Mouse (Mus musculus): ENCODE results near the gene Arrb1.

Arrb1 gene

DNA sequence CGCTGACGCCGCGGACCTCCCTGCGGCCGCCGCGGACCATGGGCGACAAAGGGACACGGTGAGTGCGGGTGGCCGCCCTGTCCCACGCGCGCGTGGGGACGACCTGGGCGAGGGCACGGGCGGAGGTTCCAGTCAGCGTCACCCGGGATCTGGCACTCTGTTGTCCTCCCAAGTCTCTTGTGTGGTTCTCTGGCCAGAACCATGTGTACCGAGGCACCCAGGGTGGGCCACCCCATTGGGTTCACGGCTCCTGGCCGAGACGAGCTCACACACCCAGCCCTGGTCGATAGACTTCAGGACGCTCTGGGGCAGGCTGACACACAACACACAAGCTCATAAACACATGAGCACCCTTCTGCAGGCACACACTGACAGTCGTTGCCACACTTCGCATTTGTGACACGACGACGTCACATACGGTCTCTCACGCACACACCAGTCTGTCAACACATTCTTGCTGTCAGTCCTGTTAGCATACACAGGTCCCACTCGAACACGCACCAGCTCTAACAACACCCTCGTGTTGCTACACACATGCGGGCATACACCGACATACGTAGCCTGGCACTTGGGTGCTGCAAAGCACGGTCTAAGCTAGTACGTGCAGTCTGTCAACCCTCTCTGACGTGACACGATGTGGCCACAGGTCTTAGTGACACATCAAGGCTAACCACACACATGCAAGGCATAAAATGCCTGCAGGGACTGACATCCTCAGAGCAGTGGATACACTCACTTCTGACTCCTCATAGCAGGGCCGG lies 655 bp downstream of the Arrb1 start:
- intact Hi-C loops (cut with DNase I): no loop called here

DNA sequence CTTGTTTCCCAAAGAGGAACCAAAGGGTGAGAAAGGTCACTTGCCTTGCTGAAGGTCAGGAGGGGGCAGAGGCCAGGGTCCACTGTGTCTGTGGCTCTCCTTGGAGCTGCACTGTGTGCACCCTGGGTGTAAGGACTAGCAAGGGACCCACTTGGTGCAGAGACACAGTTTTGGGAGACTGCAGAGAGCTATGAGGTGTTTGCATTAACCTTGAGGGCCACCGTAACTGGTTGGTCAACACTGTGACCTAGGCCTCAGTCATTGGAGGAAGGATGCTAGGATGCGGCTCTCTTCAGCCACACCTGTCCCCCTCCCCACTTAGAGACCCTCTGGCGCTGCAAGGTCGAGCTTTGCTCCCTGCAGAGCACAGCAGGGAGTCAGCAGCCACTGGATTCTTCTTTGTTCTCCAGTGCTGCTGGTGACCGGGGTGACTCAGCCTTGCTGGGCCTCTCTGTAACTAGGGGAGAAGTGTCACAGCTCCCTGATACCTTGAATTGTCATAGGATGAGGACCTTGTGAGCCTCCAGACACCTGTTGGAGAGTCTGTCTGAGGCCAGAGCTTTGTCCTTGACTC lies 2.0 kb downstream of the Arrb1 start:
- intact Hi-C loops (cut with DNase I): no loop called here

DNA sequence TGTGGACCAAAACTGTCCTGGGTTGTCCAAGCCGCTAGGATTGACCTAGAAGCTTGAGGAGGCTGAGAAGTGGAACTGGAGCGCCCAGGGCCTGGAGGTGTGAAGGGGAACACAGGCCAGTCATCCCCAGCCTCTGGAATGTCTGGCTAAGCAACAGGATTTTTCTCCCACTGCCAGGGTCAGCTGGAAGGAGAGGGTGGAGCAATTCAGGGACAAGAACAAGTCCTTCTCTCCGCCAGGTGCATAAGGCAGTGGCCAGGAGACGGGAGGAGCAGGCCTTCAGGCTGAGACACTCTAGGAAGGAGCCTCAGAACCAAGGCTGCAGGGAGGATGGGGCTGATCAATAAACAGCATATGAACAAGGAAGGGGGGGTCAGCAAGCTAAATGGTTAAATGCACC lies 3.2 kb downstream of the Arrb1 start:
- intact Hi-C loops (cut with DNase I): no loop called here

DNA sequence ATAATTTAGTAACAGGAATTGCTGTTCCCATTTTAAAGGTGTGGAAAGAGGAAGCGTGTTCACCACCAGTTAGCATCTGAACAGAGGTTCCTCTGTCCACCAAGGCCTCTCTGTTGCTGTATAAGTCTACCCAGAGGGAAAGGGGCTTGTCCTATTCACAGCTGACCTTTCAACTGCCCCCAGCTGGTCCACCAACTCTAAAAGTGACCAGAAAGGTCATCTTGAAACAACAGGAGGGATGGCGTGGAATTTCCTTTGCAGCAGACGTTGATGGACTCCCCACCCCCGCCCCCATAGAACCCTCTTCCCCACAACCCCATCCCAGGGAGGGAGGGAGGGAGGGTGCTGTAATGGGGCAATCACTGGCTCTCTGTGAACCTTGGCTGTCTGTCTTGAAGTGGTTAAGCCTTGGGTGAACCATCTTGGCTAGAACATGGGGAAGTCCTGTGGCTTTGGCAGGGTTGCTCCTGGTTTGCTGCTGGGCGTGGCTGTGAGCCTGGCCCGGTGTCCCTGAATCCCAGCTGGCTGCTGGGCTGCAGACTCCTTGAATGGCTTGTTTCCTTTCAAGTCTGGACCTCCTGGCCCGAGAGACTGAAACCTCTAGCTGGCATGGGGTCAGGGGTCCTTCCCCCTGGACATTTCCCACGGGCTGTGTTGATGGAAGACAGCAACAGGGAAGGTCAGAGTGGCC lies 4.1 kb downstream of the Arrb1 start:
- intact Hi-C loops (cut with DNase I): no loop called here

DNA sequence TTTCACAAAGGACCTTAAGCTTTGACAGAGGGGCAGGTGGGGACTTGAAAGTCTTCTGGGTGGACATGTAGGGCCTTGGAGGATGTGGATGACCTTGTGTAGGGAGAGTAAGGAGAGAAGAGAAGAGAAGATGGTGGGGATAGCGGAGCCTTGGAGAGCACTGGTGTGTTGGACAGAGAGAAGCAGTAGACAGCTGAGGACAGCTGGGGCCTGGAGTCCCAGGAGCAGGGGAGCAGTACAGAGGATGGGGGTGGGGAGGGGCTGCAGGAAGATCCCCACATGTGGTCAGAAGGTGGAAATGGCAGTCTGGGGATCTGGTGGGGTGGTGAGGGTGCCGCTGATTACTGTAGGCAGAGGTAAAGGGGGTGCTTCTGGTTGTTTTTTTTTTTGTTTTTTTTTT lies 4.8 kb downstream of the Arrb1 start:
- intact Hi-C loops (cut with DNase I): no loop called here

- intact Hi-C loops (cut with DNase I): no loop called here
Observed at GRCm38 (mm10) chr7:99541204-99541603, 5.9 kb downstream of the Arrb1 start.

- intact Hi-C loops (cut with DNase I): no loop called here
Observed at GRCm38 (mm10) chr7:99544272-99544671, 9.0 kb downstream of the Arrb1 start.

DNA sequence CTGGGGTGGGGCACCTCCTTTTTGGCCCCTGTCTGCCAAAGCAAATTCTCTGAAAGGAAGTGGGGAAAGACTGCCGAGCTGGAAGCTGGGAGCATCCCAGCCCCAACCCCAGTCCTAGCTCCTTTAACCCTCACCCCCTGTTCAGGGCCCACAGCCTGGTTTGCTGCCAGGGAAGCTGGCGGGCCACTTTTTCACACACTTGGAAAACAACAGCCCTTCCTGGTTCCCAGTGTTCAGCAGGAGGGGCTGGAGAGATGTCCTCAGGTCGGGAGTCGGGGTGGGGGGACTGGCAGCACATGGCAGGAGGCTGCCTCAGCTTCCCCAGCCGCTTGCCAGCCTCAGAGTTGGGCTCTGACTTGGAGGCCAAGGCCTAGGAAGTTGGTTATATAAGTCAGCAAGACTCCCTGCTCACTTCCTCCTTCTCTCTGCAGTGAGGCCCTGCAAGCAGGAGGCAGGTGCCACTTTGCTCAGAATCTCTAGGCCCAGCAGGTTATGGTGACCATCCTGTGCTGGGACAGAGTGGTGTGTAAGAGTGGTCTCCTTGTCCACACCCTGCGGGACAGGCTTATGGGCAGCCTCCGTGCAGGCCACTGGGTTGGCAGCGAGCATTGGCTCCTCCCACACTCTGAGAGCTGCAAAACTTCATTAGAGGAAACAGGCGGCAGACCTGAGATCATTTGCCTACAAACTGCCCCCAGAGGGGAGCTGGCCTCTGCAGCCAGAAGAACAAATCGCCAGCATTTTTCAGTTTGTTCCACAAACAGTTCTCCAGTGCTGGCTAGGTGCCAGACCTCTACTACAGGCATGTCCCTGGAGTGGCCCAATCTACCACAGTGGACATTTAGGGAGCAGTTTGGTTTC lies 10.8 kb downstream of the Arrb1 start:
- intact Hi-C loops (cut with DNase I): no loop called here

DNA sequence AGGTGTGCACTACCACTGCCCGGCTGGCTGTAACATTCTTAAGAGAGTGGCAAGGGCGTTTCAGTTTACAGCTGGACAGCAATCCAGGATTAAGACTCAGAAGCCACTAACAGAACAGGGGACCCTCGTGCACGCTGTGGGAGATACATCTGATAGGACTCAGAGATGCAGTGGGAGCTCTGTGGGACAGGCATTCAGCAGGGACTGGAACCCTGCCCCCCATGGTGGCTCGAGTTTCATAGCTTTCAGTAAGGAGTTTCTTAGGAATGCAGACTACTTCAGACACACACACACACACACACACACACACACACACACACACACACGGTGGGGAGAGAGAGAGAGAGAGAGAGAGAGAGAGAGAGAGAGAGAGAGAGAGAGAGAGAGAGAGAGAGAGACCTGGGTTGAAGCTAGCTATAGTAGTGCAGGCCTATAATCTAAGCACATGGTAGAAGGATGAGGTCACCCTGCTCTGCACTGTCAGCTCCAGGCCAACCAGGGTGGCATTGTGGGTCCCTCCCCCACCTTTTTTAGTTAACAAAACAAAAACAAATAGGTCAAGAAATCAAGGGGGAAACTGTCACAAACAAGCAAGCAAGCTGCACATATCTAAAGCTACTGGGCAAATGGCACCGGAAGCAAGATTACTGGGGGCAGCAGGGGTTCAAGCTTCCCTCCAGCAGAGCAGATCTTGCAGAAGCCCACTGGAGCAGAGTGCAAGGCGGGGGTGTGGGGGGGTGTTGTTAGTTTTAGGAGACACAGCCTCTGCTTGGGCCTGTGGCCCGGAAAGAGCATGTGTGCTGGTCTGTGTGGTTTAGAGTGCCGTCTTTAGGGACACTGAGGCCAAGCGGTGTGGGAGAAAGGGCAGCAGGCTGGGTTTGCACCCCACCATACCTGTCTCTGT lies 12.6 kb downstream of the Arrb1 start:
- intact Hi-C loops (cut with DNase I): no loop called here

DNA sequence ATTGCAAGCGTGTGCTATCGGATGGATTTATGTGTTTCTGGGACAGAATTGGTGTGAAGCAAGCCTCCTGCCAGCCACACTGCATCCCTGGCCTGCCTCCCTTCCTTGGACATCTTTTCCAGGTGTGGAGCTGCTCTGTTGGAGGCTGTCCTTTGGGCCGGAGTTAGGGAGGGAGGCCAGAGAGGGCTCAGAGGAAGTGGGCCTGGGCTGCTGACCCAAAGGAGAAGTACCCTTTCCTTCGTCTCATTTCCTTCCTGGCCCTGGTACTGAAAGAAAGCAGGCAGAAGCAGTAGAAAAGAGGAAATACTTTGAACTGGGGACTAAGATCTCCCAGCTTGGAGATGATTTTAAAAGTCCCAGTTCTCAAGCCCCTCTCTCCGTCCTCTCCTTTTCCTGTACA lies 14.4 kb downstream of the Arrb1 start:
- intact Hi-C loops (cut with DNase I): no loop called here

DNA sequence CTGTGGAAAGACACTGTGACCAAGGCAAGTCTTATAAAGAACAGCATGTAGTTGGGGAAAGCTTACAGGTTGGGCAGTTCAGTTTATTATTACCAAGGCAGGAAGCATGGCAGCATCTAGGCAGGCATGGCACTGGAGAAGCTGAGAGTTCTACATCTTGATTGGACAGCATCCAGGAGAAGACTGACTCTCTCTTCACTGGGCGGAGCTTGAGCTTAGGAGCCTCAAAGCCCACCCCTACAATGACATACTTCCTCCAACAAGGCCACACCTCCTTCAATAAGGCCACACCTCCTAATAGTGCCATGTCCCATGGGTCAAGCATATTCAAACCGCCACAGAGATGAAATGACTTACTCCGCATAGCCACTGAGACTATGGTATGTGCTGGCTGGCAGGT lies 16.4 kb downstream of the Arrb1 start:
- intact Hi-C loops (cut with DNase I): no loop called here

- intact Hi-C loops (cut with DNase I): no loop called here
Observed at GRCm38 (mm10) chr7:99553222-99553884, 18.1 kb downstream of the Arrb1 start.

- intact Hi-C loops (cut with DNase I): no loop called here
Observed at GRCm38 (mm10) chr7:99553885-99554269, 18.6 kb downstream of the Arrb1 start.

DNA sequence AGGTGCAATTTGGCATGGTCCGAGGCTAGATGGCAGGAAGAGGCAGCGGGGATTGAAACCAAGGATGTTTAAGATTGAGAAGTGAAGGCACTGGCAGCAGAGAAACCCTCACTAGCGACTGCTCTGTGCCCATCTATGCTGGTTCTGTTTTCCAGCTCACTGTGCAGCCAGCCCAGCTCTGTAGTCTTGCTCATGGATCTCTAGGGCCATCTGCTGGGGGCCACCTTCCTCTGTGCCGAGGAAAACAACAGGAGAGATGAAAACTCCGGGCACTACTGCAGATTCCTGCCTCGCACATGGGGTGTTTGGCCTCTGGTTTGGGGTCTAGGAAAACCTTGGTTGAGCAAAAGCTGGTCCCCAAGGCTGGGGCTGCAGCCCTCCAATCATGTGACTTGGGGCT lies 20.6 kb downstream of the Arrb1 start:
- intact Hi-C loops (cut with DNase I): loop anchor here (1.0 kb wide), 1 partner anchor 56 kb away; no protein-coding TSS in a partner anchor

DNA sequence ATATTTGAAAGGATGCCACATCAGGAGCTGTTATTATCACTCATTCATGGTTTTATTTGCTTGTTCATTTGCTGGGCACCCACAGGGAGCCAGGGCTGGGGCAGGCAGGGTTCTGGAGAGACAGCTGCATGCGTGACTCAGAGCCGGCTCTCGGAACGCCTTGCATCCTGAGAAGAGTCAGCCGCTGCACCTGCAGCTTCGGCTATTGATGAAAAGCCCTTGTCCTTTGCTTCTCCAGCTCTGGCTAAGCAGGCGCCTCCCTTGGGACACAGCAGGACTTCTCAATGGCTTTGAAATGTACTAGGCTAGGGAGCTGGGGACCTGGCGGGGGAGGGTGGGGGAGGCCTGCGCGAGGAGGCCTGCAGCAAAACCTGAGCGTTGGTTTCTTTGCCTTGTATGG lies 23.8 kb downstream of the Arrb1 start:
- intact Hi-C loops (cut with DNase I): no loop called here

- intact Hi-C loops (cut with DNase I): loop anchor here (2.0 kb wide), 1 partner anchor 28 kb away; no protein-coding TSS in a partner anchor
Observed at GRCm38 (mm10) chr7:99562478-99562877, 27.2 kb downstream of the Arrb1 start.

DNA sequence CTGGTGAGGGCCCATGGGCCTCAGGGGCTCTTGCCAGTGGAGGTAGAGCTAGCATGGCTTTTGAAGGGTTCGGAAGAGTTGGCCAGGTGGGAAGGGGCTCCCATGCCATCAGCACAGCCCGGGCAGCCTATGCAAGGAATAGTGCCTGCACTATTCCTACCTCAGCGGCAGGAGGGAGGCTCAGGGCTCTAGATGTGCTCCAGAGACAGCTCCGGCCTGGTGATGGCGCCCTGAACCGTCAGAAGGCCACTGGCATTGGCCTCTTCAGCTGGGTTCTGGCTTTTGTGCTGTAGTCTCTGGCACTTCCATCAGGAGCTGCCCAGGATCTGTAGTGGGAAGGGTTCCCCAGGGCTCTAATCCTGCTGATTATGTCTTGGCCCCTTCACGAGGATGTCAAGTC lies 28.0 kb downstream of the Arrb1 start:
- intact Hi-C loops (cut with DNase I): loop anchor here (2.0 kb wide), 1 partner anchor 28 kb away; no protein-coding TSS in a partner anchor

GRCm38 (mm10) chr7:99565325-99565881 lies 30.1 kb downstream of the Arrb1 start:
- intact Hi-C loops (cut with DNase I): no loop called here

GRCm38 (mm10) chr7:99570680-99571079 lies 35.4 kb downstream of the Arrb1 start:
- intact Hi-C loops (cut with DNase I): no loop called here

- intact Hi-C loops (cut with DNase I): no loop called here
Observed at GRCm38 (mm10) chr7:99572931-99573330, 37.7 kb downstream of the Arrb1 start.

All from adrenal gland (tissue).